Mouse (Mus musculus) stomach, postnatal 0 days (tissue): Measurements from ENCODE around the gene Klrb1b.

Experiments used
- CTCF ChIP-seq: IDR thresholded peaks from 2 replicates; pipeline ENCODE4 v1.5.1; 2016; ENCODE audit warnings: antibody characterized with exemption, low read depth, mild to moderate bottlenecking, moderate library complexity
- EP300 ChIP-seq: optimal IDR thresholded peaks from 2 replicates; pipeline ENCODE3; 2016; ENCODE audit warnings: antibody characterized with exemption

DNA sequence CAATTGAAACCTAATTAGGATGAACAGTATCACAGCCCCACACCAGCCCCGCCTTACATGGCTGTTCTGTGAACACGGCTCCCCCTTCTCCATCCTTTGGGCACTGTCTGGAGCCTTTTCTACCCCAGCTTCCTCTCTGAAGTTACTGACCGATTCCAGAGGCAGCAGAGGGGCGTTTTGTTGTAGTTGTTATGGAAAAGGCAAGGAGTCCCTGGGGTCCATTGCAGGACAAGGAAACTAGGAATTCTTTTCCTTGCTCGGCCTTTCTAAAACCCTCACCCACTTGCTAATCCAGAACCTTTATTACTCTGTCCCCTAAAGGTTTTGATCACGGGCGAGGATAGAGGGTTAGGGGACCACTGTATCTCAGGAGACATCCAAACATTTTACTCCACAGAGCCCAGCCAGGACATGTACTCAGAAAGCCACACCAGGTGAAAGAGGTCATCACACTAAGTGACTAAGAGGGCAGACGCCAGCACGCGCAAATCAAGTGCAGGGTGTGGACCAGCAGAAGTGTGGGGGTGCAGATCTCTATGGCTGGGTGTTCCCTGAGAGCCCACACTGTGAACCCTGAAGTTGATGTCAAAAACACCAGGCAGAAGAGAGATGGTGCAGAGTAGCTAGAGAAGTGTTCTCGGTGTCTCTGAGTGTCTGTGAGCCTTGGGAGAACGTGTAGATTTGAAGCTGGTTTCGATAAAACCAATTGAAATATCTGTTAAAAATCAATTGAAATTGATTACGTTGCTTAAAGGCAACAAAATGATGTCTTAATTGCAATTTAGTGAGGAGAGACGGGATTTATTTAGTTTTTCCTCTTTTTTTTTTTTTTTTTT, 28.0 kb downstream of the Klrb1b start:
- TF ChIP-seq EP300 (no peak), CTCF (no peak)
